19 mouse cellular contexts compared by ENCODE assay signal in the genomic region with DNA sequence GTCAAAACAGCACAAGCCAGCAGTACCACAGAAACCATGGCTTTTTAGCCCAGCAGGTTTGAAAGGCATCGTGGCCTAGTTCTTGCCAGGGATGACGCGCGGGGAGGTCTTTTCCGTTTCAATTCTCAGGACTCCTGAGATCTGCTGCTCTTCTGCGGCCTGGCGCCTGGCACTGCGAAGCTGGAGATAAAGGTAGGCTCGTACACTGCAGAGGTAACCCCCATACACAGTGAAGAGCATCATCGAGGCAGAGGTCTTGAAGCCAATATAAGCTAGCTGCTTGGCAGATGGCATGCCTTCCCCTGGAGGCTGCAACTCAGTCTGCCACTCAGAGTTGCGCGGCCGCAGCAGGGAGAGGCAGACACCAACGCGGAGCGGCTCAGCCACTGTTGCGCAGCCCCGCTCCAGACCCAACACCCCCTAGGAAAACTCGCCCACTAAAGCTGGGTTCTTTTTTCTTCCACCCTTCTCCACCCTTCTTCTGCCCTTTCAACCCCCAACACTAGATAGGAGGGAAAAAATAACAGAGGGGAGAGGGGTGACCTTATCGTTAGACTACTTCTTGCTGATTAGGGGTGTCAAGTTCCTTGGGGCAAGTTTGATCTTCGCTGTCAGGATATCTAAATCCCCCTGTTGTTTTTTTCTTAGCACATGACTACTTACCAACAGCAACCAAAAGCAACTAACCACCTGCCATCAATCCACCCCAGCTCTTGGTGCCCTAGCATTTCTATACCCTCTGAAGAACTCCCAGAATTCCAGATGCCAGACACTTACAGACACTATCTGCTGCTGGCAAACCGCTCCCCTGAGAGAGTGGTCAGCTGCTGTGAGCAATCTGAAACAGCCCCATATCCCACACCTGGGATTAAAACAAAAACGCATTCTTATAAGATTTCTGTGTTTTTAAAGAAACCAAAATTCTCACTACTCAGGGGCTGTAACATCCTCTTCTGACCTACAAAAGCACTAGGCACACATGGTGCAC. TPM values are rescaled to one million over a fixed set of nuclear protein-coding genes. Genes with fewer than 3 reads are reported as not detected.
DNase-seq lines count a peak whose midpoint lies in the region; ATAC-seq lines count a peak whose summit lies in the region.
"Had no signal": no experiment of that assay in that cellular context is flagged by ENCODE, and none has a peak within 500 bp of the region (broad histone marks: within the 10 kb centered on the region; RNA-seq: fewer than 3 reads in every experiment).

No protein-coding gene starts in this region.

- peaks cover 17% of the 10 kb centered on the region for H3K4me1 ChIP-seq in heart, embryonic 15.5 days (replicated peaks)
- H3K4me1 ChIP-seq: forebrain, embryonic 13.5 days; hindbrain, embryonic 13.5 days; limb, embryonic 10.5 days; stomach, embryonic 15.5 days had no signal

- ATAC-seq in heart, embryonic 15.5 days (replicated peaks; ENCODE audit: insufficient number of reproducible peaks, insufficient read depth, low FRiP score, low read depth): no peak; the same call in 1 of the 2 replicates
- ATAC-seq in inflammation-experienced regulatory T-cells, adult 6 months: no peak
- ATAC-seq: forebrain, embryonic 13.5 days had no signal

- DNase-seq in heart, adult 11 months: peak; percentile 86
- no peak for DNase-seq in heart, postnatal 10 days
- no peak for DNase-seq in heart, adult 9 months (ENCODE audit: low spot score in 2 of 2)
- peak; percentile 30 for DNase-seq in right cerebral cortex, adult 18-20 months
- DNase-seq in right cerebral cortex, postnatal 4 days: no peak
- DNase-seq in thymus, postnatal 4 days: no peak
- DNase-seq: adrenal gland, postnatal 25 days; cerebellum, adult 9-10 months; gastrocnemius, adult 2 months; kidney, adult 18-20 months; lung, postnatal 4 days had no signal

- no peaks in the 10 kb centered on the region for H3K27me3 ChIP-seq in heart, embryonic 15.5 days
- H3K27me3 ChIP-seq: forebrain, embryonic 13.5 days; hindbrain, embryonic 13.5 days; stomach, embryonic 15.5 days had no signal

- intact Hi-C loops in heart, postnatal 10 days (cut with DNase I): no loop called here

- H3K4me2 ChIP-seq in heart, embryonic 15.5 days: peak overlapping the region; percentile 29
- H3K4me2 ChIP-seq: forebrain, embryonic 13.5 days; hindbrain, embryonic 13.5 days; midbrain, embryonic 11.5 days; stomach, embryonic 15.5 days had no signal

- no peak overlapping the region for H3K4me3 ChIP-seq in heart, embryonic 15.5 days
- H3K4me3 ChIP-seq: forebrain, embryonic 13.5 days; gastrocnemius, adult 2 months; hindbrain, embryonic 13.5 days; limb, embryonic 10.5 days; stomach, embryonic 15.5 days had no signal

- H3K9me3 ChIP-seq in heart, embryonic 15.5 days (replicated peaks): no peaks in the 10 kb centered on the region
- H3K9me3 ChIP-seq: forebrain, embryonic 13.5 days; hindbrain, embryonic 13.5 days; limb, embryonic 10.5 days; stomach, embryonic 15.5 days had no signal

- no peaks in the 10 kb centered on the region; the same call in none of the 2 replicates for H3K36me3 ChIP-seq in heart, embryonic 15.5 days

- peak overlapping the region; percentile 45 for H3K27ac ChIP-seq in heart, embryonic 15.5 days
- H3K27ac ChIP-seq: forebrain, embryonic 13.5 days; gastrocnemius, adult 2 months; hindbrain, embryonic 13.5 days; kidney, postnatal 0 days; limb, embryonic 10.5 days; stomach, embryonic 15.5 days had no signal

- peak overlapping the region; percentile 17; the same call in 1 of the 2 replicates for H3K9ac ChIP-seq in heart, embryonic 15.5 days
- H3K9ac ChIP-seq: forebrain, embryonic 13.5 days; hindbrain, embryonic 13.5 days; stomach, embryonic 15.5 days had no signal

- 54% methylated on average over 23 of the region's 23 CpGs for WGBS in heart, embryonic 15.5 days

RNA-seq across cellular contexts. Expression of a gene that starts 16.6 kb away (rescaled TPM):
- 10 to 100 TPM; 52.5 to 54.4 TPM for total RNA-seq in heart, postnatal 10 days (2021)
- polyA plus RNA-seq in heart, embryonic 15.5 days (2015; fragmentation: Nextera tagmentation; extraction: Ambion mirVana): 9.8 and 10.2 TPM in 2 replicates
- polyA plus RNA-seq in inflammation-experienced regulatory T-cells, adult 6 months (2017; shearing (Covaris generic)): 10 to 100 TPM in 1 of 3 experiments, 1 to 10 TPM in 2; 7.0 to 10.8 (median 9.6) TPM

RNA-seq across cellular contexts. Expression of a gene that starts 33.9 kb away (rescaled TPM):
- total RNA-seq in heart, postnatal 10 days (2021): under 1 TPM; 0.55 to 0.67 TPM
- polyA plus RNA-seq in heart, embryonic 15.5 days (2015; fragmentation: Nextera tagmentation; extraction: Ambion mirVana): 0.62 and 0.84 TPM in 2 replicates
- polyA plus RNA-seq in inflammation-experienced regulatory T-cells, adult 6 months (2017; shearing (Covaris generic)): under 1 TPM in 1 of 3 experiments, not detected in 2; 0.53 TPM

RNA-seq across cellular contexts. Expression of a gene that starts 34.4 kb away (rescaled TPM):
- 10 to 100 TPM in 1 of 2 experiments, 1 to 10 TPM in 1; 8.7 to 13.1 TPM for total RNA-seq in heart, postnatal 10 days (2021)
- 23.0 TPM in 2 replicates for polyA plus RNA-seq in heart, embryonic 15.5 days (2015; fragmentation: Nextera tagmentation; extraction: Ambion mirVana)
- polyA plus RNA-seq in inflammation-experienced regulatory T-cells, adult 6 months (2017; shearing (Covaris generic)): 10 to 100 TPM; 11.0 to 16.1 (median 11.7) TPM

Comparison
In these comparisons a context has a peak if more than half of its experiments do, and no peak if none do; other contexts are left out.
1. DNase-seq: peak in heart, adult 11 months (single experiment) and right cerebral cortex, adult 18-20 months (single experiment); none in heart, postnatal 10 days (0 of 2), heart, adult 9 months (0 of 2), right cerebral cortex, postnatal 4 days (single experiment) and thymus, postnatal 4 days (single experiment).